Mouse (Mus musculus): ENCODE data around the gene Treml4. TPM values are rescaled to one million over a fixed set of nuclear protein-coding genes. Genes with fewer than 3 reads are reported as not detected.
"Not testable (repeated sequence)": the region's sequence is repeated elsewhere in the genome, so short reads cannot be mapped to it uniquely, and the experiment has no call there.

Gene Treml4
- polyA plus RNA-seq, 1 experiment from 2014 or later = not detected

DNA sequence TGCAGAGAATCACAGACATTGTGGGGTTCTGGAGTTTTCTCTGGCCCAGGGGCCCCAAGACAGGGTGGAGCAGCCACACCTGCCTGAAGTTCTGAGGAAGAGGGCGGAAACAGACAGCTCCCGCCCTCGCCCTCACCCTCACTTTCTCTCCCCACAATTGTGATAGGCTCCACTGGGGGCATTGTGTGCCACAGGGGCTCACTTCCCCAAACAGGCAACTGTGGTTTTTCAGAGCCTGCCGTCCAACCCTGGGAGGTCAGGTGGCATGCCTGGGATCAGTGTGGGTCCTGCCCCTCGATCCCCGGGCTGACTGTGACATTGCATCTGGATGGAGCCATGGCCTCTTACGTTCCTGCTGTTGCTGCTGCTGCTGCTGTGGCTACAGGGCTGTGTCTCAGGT, 36.1 kb downstream of the Treml4 start:
- Histone ChIP-seq H3K36me3 (no peaks in the 10 kb centered on the region), H3K27me3 (no peaks in the 10 kb centered on the region; the same call in 1 of the 2 replicates), H3K4me2 (no peak overlapping the region), H3K4me3 (replicated peaks) (no peak overlapping the region), H3K9me3 (no peaks in the 10 kb centered on the region), H3K27ac (no peak overlapping the region), H3K9ac (replicated peaks) (no peak overlapping the region), H3K4me1 (replicated peaks) (no peaks in the 10 kb centered on the region; the same call in 1 of the 2 replicates)
- WGBS = 62% methylated on average over 7 of the region's 7 CpGs
- ATAC-seq (ENCODE audit: insufficient number of reproducible peaks, insufficient read depth, low FRiP score, low TSS enrichment, low read depth) = no peak

DNA sequence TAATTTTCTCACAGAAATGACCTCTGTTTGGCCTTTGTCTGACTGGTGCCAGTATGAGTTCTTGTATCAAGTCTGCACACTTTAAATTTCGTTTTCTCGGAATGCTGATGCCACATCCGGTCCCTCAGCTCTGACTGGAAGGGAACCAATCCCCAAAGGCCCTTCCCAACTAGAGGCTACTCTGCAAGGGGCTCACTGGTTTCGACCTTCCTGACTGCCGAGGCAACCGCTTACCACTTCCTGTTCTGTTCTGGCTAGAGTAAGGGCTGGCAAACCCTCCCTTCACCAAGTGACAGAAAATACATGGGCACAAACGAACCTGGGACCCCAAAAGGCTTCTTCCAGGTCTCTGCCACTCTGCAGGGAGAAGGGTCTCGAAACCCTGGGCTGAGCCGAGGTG, 36.8 kb downstream of the Treml4 start:
- no peak overlapping the region for H3K27ac ChIP-seq
- WGBS = 76% methylated on average over 9 of the region's 9 CpGs
- H3K9me3 ChIP-seq = no peaks in the 10 kb centered on the region
- H3K4me1 ChIP-seq (replicated peaks) = no peaks in the 10 kb centered on the region; the same call in 1 of the 2 replicates
- no peak overlapping the region for H3K4me2 ChIP-seq
- H3K4me3 ChIP-seq (replicated peaks) = no peak overlapping the region
- H3K9ac ChIP-seq (replicated peaks) = no peak overlapping the region
- no peak for ATAC-seq (ENCODE audit: insufficient number of reproducible peaks, insufficient read depth, low FRiP score, low TSS enrichment, low read depth)
- H3K36me3 ChIP-seq = no peaks in the 10 kb centered on the region
- H3K27me3 ChIP-seq = no peaks in the 10 kb centered on the region; the same call in 1 of the 2 replicates

DNA sequence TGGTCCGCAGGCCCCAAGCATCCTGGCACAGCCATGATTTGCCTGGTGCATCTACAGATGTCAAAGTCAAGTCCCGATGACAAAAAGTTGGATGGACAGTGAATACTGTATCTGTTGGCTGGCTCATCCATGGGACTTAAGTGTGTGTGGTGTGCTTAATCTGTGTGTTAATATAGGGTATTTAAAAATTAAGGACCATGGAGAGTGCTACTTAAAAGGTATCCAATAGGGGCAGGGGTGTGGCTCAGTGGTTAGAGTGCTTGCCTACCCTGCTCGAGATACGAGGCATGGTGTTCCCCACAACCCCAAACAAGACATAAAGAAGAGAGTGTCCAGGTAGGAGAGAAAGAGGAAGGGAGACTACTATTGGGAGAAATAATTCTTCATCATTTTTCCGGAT, 37.7 kb downstream of the Treml4 start:
- Histone ChIP-seq H3K9me3 (no peaks in the 10 kb centered on the region), H3K27ac (no peak overlapping the region), H3K4me3 (replicated peaks) (no peak overlapping the region), H3K27me3 (no peaks in the 10 kb centered on the region; the same call in 1 of the 2 replicates), H3K9ac (replicated peaks) (no peak overlapping the region), H3K36me3 (no peaks in the 10 kb centered on the region), H3K4me2 (no peak overlapping the region), H3K4me1 (replicated peaks) (no peaks in the 10 kb centered on the region; the same call in 1 of the 2 replicates)
- WGBS = 85% methylated on average over 5 of the region's 5 CpGs
- no peak for ATAC-seq (ENCODE audit: insufficient number of reproducible peaks, insufficient read depth, low FRiP score, low TSS enrichment, low read depth)

DNA sequence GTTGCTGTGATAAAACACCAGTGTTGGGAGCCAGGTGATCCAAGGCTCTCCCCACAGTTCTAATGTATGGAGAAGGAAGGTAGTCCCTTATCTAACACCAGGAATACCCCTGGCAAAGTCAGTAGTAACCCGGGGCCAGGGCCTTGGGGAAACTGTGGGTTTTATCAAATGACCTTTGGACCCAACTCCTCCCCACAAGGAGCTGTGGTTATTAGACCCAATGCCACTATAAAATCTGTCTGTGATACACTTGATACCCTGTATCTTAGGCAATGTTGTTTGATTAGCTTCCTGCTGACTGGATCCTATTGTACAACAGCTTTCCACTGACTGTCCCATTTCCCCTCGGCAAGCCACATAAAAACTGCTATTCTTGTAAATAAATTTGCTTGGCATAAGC, 48.0 kb downstream of the Treml4 start:
- Histone ChIP-seq H3K4me1 (replicated peaks) (no peaks in the 10 kb centered on the region), H3K4me3 (replicated peaks) (no peak overlapping the region), H3K9me3 (no peaks in the 10 kb centered on the region), H3K4me2 (no peak overlapping the region), H3K27me3 (no peaks in the 10 kb centered on the region), H3K27ac (no peak overlapping the region), H3K9ac (replicated peaks) (no peak overlapping the region), H3K36me3 (no peaks in the 10 kb centered on the region)
- ATAC-seq (ENCODE audit: insufficient number of reproducible peaks, insufficient read depth, low FRiP score, low TSS enrichment, low read depth) = no peak
- 74% methylated on average over 2 of the region's 2 CpGs for WGBS

DNA sequence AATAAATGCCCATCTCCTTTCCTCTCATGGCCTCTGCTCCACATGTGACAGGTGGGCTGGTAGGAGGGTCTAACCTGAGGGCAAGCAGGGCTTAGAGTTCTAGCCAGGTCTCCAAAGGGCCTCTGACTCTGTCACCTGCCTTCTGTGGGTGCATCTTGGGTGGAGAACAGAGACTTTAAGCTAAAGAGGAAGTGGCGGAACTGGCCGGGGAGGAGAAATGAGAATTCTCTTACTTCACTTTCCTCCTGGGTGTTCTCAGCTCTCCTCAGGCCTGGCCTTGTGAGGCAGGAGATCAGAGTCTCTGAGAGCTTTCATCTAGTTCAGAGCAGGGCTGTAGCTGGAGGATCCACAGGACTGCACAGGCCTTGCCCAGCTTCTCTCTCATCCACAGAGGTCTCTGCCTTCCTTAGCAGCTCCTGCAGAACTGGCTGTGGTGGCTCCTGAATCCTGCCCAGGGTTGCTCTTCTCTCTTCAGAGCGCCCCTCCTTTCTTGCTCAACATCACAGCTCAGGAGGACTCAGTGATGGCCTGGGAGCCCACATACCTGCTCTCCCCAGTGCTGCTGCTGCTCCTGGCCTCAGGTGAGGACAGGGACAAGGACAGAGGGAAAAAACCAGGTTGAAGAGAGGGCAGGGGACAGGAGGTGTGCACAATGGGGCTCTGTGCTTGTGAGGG, 51.9 kb downstream of the Treml4 start, which contains the start of gene B430306N03Rik:
Gene B430306N03Rik (plus strand): TSS at position 237 of the 675 bp plus-strand sequence.
- H3K9me3 ChIP-seq; H3K36me3 ChIP-seq; H3K4me2 ChIP-seq; ATAC-seq (ENCODE audit: insufficient number of reproducible peaks, insufficient read depth, low FRiP score, low TSS enrichment, low read depth); H3K9ac ChIP-seq (replicated peaks); H3K27me3 ChIP-seq; H3K4me1 ChIP-seq (replicated peaks); H3K4me3 ChIP-seq (replicated peaks); H3K27ac ChIP-seq: not testable (repeated sequence)
- 88% methylated on average over 3 of the region's 3 CpGs for WGBS

DNA sequence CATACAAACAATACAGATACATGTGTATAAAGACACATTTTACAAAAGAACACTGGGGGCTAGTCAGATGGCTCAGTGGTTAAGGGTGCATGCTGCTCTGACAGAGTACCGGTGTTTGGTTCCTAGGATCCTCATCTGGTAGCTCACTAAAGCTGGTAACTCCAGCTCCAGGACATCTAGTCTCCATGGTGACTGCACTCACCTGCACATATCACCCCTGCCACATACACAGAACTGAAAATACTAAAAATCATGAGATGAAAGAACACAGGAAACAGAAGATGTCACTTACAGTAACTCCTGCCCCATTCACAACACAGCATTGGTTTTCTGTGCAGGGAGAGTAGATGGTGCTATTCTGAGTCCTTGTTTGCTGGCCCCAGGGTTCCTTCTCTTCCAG, 54.6 kb downstream of the Treml4 start:
- Histone ChIP-seq H3K27me3 (no peaks in the 10 kb centered on the region), H3K4me3 (replicated peaks) (no peak overlapping the region), H3K9me3 (no peaks in the 10 kb centered on the region), H3K27ac (no peak overlapping the region), H3K36me3 (no peaks in the 10 kb centered on the region), H3K4me1 (replicated peaks) (no peaks in the 10 kb centered on the region), H3K9ac (replicated peaks) (no peak overlapping the region), H3K4me2 (no peak overlapping the region)
- ATAC-seq (ENCODE audit: insufficient number of reproducible peaks, insufficient read depth, low FRiP score, low TSS enrichment, low read depth) = no peak
- WGBS = 87% methylated on average over 1 of the region's 1 CpGs

DNA sequence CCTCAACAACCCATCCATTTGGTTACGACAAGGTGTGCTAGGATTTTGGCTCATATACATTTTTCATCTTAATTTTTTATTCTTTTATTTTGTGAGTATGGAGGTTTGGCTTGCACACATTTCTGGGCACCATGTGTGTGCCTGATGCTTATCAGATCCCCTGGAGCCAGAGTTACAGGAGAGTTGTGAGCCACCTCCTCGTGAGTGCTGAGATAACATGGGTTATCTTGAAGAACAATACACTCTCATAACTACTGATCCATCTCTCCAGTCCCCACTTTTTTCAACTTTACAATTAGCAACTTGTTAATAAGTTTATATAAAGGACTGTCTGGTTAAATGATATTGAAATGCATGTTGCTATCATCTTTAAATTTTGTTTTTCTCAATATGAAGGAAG, 57.2 kb downstream of the Treml4 start:
- Histone ChIP-seq H3K4me2 (no peak overlapping the region), H3K9me3 (no peaks in the 10 kb centered on the region), H3K27ac (no peak overlapping the region), H3K4me1 (replicated peaks) (no peaks in the 10 kb centered on the region), H3K9ac (replicated peaks) (no peak overlapping the region), H3K4me3 (replicated peaks) (no peak overlapping the region), H3K36me3 (no peaks in the 10 kb centered on the region), H3K27me3 (no peaks in the 10 kb centered on the region)
- no peak for ATAC-seq (ENCODE audit: insufficient number of reproducible peaks, insufficient read depth, low FRiP score, low TSS enrichment, low read depth)
- WGBS = 85% methylated on average over 2 of the region's 2 CpGs

DNA sequence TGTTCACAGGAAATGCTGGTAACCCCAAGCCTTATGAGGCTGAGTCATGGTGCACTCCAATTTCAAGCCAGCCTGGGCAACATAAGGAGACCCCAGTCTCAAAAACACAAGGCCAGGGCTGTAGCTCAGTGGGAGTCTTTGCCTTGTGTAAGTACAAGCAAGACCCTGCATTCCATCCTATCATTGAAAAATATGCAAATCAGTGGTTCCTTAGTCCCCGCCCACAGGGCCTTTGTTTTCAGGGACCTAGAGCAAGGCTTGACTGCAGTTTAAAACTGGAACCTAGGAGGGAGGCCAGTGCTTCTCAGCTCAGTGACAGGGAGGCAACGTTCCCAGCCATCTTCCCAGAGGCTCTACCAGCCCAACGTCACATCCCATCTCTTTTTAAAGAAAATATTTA, 59.1 kb downstream of the Treml4 start:
- Histone ChIP-seq H3K27ac (no peak overlapping the region), H3K4me3 (replicated peaks) (no peak overlapping the region), H3K9ac (replicated peaks) (no peak overlapping the region), H3K36me3 (no peaks in the 10 kb centered on the region), H3K4me1 (replicated peaks) (no peaks in the 10 kb centered on the region), H3K27me3 (no peaks in the 10 kb centered on the region), H3K4me2 (no peak overlapping the region), H3K9me3 (no peaks in the 10 kb centered on the region)
- whole genome bisulfite sequencing = 76% methylated on average over 3 of the region's 3 CpGs
- ATAC-seq (ENCODE audit: insufficient number of reproducible peaks, insufficient read depth, low FRiP score, low TSS enrichment, low read depth) = no peak

DNA sequence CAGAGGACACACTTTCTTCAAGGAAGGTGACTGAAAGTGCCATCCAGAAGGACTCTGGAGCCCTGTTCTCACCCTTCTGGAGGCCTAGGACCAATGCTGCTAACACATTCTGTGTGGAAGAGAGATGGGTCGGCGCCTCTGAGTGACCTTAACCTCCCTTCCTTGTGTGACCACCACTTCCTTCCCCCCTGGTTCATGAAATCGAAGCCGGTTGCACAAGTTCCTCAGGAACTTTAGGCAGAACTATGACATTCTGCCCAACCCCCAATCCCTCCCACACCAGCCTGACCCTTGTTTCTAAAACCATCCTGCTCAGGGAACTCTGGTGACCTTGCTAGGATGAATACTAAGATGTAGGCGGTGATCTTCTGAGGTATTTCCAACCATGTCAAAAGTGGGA, 60.2 kb downstream of the Treml4 start:
- H3K9ac ChIP-seq (replicated peaks) = no peak overlapping the region
- no peak overlapping the region for H3K4me3 ChIP-seq (replicated peaks)
- H3K4me1 ChIP-seq (replicated peaks) = no peaks in the 10 kb centered on the region
- H3K9me3 ChIP-seq = no peaks in the 10 kb centered on the region
- WGBS = 91% methylated on average over 5 of the region's 5 CpGs
- no peak overlapping the region for H3K4me2 ChIP-seq
- no peak overlapping the region for H3K27ac ChIP-seq
- no peak for ATAC-seq (ENCODE audit: insufficient number of reproducible peaks, insufficient read depth, low FRiP score, low TSS enrichment, low read depth)
- H3K36me3 ChIP-seq = no peaks in the 10 kb centered on the region
- no peaks in the 10 kb centered on the region for H3K27me3 ChIP-seq

Other genes with a start within 250 kb of the Treml4 start
- gene 1700122O11Rik, start 226.0 kb upstream of the Treml4 start, polyA plus RNA-seq (2016; fragmentation: Nextera tagmentation; extraction: Ambion mirVana) = not detected in 2 replicates
- not detected in 2 replicates for gene 1700067P10Rik, start 175.0 kb upstream of the Treml4 start, polyA plus RNA-seq (2016; fragmentation: Nextera tagmentation; extraction: Ambion mirVana)
- not detected in 2 replicates for gene 9830107B12Rik, start 118.0 kb upstream of the Treml4 start, polyA plus RNA-seq (2016; fragmentation: Nextera tagmentation; extraction: Ambion mirVana)
- not detected in 2 replicates for gene A530064D06Rik, start 97.0 kb upstream of the Treml4 start, polyA plus RNA-seq (2016; fragmentation: Nextera tagmentation; extraction: Ambion mirVana)
- gene Trem1, start 31.5 kb upstream of the Treml4 start, polyA plus RNA-seq (2016; fragmentation: Nextera tagmentation; extraction: Ambion mirVana) = 0.13 TPM in 1 of 2 replicates, not detected in the other
- gene Trem3, start 16.5 kb upstream of the Treml4 start, polyA plus RNA-seq (2016; fragmentation: Nextera tagmentation; extraction: Ambion mirVana) = not detected in 2 replicates
- gene Treml2, start 35.2 kb downstream of the Treml4 start, polyA plus RNA-seq (2016; fragmentation: Nextera tagmentation; extraction: Ambion mirVana) = 0.10 and 0.58 TPM in 2 replicates
- 0.10 TPM in 1 of 2 replicates, not detected in the other for gene B430306N03Rik, start 51.8 kb downstream of the Treml4 start, polyA plus RNA-seq (2016; fragmentation: Nextera tagmentation; extraction: Ambion mirVana)
- 1.9 and 2.0 TPM in 2 replicates for gene Trem2, start 82.1 kb downstream of the Treml4 start, polyA plus RNA-seq (2016; fragmentation: Nextera tagmentation; extraction: Ambion mirVana)
- 2.0 and 2.3 TPM in 2 replicates for gene Treml1, start 95.6 kb downstream of the Treml4 start, polyA plus RNA-seq (2016; fragmentation: Nextera tagmentation; extraction: Ambion mirVana)
- 19.7 and 21.3 TPM in 2 replicates for gene Nfya, start 145.6 kb downstream of the Treml4 start, polyA plus RNA-seq (2016; fragmentation: Nextera tagmentation; extraction: Ambion mirVana)
- 59.5 and 61.4 TPM in 2 replicates for gene Oard1, start 145.7 kb downstream of the Treml4 start, polyA plus RNA-seq (2016; fragmentation: Nextera tagmentation; extraction: Ambion mirVana)
- gene Apobec2, start 168.6 kb downstream of the Treml4 start, polyA plus RNA-seq (2016; fragmentation: Nextera tagmentation; extraction: Ambion mirVana) = 8.1 and 8.2 TPM in 2 replicates
- 2.1 and 3.0 TPM in 2 replicates for gene Tspo2, start 187.2 kb downstream of the Treml4 start, polyA plus RNA-seq (2016; fragmentation: Nextera tagmentation; extraction: Ambion mirVana)
- 0.12 and 0.28 TPM in 2 replicates for gene Unc5cl, start 190.6 kb downstream of the Treml4 start, polyA plus RNA-seq (2016; fragmentation: Nextera tagmentation; extraction: Ambion mirVana)